Mouse (Mus musculus) kidney, adult 2 months (tissue): Measurements from ENCODE around the gene Olfr788.

ENCODE experiments used
- CTCF ChIP-seq: fragments of 200-500 bp; conservative IDR thresholded peaks from 2 replicates; pipeline ENCODE4 v1.5.1; 2011; ENCODE audit warnings: low read depth, mild to moderate bottlenecking, control low read depth, low read length, moderate library complexity, mixed read lengths; ENCODE audit not compliant: insufficient read depth, insufficient read length
- POLR2A ChIP-seq: fragments of 200-500 bp; IDR thresholded peaks from one replicate; pipeline ENCODE4 v1.6.1; 2011; ENCODE audit warnings: low read depth, low read length, control low read depth

DNA sequence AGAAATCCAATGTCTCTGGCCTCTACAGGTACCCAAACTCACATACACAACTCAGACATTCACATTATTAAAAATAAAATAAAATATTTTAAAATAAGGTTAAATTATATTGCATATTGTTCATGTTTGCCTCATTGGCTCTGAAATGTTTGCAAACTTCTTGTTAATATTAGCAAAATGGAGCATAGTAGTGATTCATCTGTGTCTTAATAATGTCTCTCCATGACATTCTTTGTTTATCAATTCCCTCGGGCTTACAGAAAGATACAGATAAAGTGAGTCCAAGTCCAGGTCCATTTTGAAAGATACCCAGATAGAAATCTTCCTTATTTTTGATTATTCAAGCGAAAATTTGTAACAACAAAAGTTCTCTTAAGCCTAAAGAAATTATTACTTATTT, 13.7 kb downstream of the Olfr788 start, which contains the start of gene Olfr789:
- TF ChIP-seq POLR2A (no peak), CTCF (no peak)
